Mouse (Mus musculus) A20 (cell line): Measurements from ENCODE around the gene Gm10428.
"Not testable (repeated sequence)": the region's sequence is repeated elsewhere in the genome, so short reads cannot be mapped to it uniquely, and the experiment has no call there.

Experiments
- DNase-seq: peaks from one replicate; pipeline ENCODE4 v3.0.0-alpha.2; 2011; ENCODE audit warnings: low read depth, low spot score

Gm10428 gene

GRCm38 (mm10) chr11:62752780-62753179, at the start of gene Gm10428:
TSS of gene Gm10428 (plus strand) at chr11:62753100.
- no peak for DNase-seq

DNA sequence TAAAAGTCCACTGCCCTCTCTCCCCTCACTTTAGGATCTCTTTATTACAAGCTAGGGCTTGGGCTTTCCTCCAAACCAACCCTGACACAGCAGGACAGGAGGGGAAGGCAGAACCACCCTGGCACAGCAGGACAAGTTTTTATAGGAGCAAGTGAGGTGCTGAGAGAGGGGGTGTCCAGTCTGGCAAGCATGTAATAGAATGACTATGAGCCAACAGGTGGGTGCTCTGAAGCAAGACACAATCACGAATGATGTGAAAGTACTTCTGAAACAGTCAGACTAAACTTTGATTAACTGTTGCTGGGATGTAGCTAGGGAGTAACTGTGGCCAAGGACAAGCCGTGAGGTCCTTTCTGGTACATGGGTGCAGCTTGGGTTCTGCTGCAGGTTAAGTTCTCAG, 46.8 kb upstream of the Gm10428 start:
- peak; percentile 79 for DNase-seq

DNA sequence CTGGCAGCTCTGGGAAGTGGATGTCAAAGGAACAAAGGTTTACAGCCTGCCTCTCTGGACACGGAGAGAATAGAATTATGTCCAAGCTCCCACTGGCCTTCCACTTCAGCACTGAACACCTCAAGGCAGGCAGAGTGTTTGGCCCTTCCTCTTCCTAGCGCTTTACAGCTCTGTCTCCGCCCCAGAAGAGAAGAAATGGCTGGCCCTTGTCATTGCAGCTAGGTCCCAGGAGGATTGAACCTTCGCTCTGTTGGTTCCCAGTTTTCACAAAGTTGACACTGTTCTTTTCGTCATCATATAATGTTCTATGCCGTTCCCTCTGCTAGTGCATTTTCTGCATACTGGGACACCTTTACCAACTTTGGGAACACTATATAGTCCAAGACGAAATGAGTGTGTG, 44.6 kb upstream of the Gm10428 start:
- no peak for DNase-seq

- DNase-seq, result no peak
Measured at GRCm38 (mm10) chr11:62710657-62711056, 42.2 kb upstream of the Gm10428 start.

DNA sequence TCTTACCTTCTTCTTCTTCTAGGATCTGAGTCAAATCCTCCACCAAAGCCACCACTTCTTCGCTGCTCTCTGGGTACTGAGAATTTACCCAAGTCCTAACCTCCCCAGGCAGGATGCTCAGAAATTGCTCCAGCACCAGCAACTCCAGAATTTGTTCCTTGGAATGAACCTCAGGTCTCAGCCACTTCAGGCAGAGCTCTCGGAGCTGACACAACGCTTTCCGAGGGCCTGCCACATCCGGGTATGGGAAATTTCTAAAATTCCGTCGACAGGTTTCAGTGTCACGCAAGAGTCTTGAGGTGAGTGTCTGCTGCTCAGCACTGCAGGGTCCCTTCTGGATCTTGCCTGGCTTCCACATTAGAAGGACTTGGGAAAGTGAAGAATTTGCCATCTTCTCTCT, 24.6 kb upstream of the Gm10428 start:
- no peak for DNase-seq

GRCm38 (mm10) chr11:62731311-62732021, 21.4 kb upstream of the Gm10428 start, which contains the start of gene Zfp287:
TSS of gene Zfp287 (minus strand) at chr11:62731905.
- peak; percentile 86 for DNase-seq

- DNase-seq, result no peak
Measured at GRCm38 (mm10) chr11:62732022-62732387, 20.9 kb upstream of the Gm10428 start.

DNA sequence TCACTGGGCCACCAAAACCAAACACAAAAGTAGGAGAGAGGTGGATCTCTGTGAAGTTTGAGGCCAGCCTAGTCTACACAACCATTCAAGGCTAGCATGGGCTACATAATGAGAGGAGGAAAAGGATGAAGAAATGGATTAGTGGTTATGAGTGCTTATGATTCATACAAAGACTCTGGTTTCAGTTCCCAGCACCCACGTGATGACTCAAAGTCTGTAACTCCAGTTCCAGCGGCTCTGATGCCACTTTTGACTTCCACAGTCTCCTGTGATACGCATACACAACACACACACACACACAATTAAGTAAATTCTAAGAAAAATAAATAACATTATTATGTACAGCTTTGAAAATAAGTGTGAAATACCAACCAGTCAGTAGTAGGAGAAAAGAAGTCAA, 20.2 kb upstream of the Gm10428 start:
- no peak for DNase-seq

DNA sequence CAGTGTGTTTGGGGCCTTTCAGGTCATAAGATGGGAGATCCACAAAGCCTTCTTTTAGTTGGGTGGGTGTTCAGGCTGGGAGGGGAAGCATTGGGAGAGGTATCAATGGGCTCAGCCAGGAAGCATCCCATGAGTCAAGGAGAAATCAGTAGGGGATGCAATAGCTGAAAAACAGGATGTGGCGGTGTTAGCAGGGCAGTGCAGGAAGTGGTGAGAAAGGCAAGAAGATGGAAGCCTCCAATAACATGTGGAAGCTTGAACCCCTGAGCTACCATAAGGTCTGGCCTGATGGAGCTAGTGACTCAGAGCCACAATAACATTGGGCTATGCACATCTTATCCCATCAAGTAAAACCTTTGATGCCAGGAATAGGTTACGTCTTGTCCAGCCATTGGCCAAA, 11.7 kb upstream of the Gm10428 start:
- no peak for DNase-seq

- DNase-seq, result no peak
Measured at GRCm38 (mm10) chr11:62742261-62742957, 10.5 kb upstream of the Gm10428 start.

DNA sequence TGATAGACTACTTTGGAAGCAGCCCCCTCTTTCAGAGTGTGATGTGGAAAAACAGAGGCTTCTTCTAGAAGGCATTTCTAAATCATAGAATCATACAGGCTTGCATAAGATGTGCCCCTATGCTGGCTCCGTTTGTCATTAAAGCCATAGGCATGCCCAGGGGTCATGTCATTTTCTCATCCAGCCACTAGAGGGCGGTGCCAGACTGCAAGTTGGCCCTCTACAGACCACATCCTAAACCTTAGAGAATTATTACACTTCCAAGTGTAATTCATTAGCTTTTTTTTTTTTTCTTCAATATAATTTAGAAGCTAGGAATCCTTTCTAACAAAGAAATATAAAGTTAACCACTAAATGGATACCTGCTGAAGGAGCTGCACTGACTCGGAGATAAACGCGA, 8.8 kb upstream of the Gm10428 start:
- DNase-seq, result peak; percentile 73

- DNase-seq, result peak; percentile 71
Measured at GRCm38 (mm10) chr11:62746001-62746533, 6.8 kb upstream of the Gm10428 start.

DNA sequence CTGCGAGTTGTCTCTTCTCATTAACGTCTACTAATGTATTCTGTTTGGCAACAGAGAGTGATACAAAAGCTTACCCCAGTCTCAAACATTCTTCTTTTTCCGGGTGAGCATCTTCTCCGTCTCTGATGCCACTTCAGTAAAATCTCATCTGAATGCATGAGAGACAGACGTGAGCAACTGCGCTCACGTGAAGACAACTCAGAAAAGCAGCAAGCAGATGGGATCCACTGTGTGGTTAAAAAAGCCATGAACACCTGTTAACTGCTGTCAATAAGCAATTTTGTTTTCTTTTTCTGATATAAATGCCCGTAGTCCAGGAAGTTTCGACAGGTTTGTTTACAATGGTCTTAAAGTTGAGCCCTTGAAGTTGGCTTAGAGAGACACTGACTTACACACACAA, 5.7 kb upstream of the Gm10428 start:
- DNase-seq, result no peak

- DNase-seq, result no peak
Measured at GRCm38 (mm10) chr11:62748062-62748461, 4.8 kb upstream of the Gm10428 start.

GRCm38 (mm10) chr11:62749445-62749844, 3.5 kb upstream of the Gm10428 start:
- not testable (repeated sequence) for DNase-seq

GRCm38 (mm10) chr11:62752191-62752590, 709 bp upstream of the Gm10428 start:
- no peak for DNase-seq

GRCm38 (mm10) chr11:62756456-62757142, 3.7 kb downstream of the Gm10428 start:
- peak; percentile 85 for DNase-seq

- no peak for DNase-seq
Measured at GRCm38 (mm10) chr11:62757143-62757507, 4.2 kb downstream of the Gm10428 start.

DNA sequence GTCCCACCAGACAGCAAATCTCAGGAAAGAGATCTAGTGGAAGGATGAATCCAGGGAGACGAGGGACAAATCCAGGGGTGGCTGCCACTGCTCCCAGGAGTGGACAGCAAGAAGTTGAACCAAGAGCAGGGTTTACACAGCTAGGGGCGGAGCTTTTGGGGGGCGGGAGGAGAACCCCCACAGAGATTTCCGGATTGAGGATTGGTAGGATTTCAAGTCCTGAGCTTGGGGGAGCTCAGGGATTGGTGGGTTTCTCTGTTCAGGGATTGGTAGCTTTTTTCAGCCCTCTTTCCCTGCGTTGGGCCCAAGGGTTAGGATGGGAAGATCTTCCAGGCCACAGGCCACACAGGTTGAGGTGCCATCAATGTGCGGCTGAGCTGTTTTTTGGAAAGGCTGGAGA, 5.0 kb downstream of the Gm10428 start:
- DNase-seq, result no peak

DNA sequence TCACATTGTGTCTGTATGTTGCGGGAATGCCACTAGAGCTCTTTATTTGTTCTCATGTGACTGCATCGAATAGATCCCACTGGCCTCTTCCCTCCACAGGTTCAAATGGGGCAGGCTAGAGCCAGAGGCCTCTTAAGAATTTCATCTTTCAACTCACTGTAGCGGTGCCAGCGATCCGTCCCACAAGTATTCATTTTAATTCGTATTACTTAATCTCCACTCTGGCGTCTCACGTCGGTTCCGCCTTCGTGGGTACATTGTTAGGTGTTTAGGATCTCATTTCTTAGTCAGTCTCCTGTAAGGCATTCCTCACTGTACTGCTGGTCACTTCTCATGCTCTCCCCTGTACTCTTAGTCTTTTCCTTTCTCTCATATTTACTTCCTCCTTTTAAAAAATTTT, 5.6 kb downstream of the Gm10428 start:
- DNase-seq, result no peak

GRCm38 (mm10) chr11:62760755-62761457, 8.0 kb downstream of the Gm10428 start:
- DNase-seq, result no peak

GRCm38 (mm10) chr11:62776510-62776909, 23.6 kb downstream of the Gm10428 start:
- no peak for DNase-seq
